Comparison of ENCODE assay signal across 14 mouse cellular contexts in the genomic region with DNA sequence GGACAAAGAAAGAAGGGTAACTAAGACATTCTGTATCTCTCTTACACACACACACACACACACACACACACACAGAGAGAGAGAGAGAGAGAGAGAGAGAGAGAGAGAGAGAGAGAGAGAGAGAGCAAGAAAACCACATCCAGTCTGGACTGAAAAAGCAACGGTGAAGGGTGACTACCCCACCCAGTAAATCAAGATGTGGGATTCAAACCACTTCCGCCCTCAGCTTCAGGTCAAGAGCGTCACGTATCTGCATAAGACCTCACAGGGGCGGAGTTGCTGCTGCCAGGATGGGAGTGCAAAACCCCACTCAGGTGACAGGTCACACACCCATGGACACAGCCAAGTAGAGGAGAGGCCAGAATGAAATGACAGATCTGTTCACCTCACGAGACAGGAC.
DNase-seq lines count a peak whose midpoint lies in the region; ATAC-seq and TF ChIP-seq lines count a peak whose summit lies in the region.
"Had no signal": no experiment of that assay in that cellular context is flagged by ENCODE, and none has a peak within 500 bp of the region (broad histone marks: within the 10 kb centered on the region; RNA-seq: fewer than 3 reads in every experiment).

No protein-coding gene starts in this region.

- no peak for TF ChIP-seq CTCF in liver, adult 2 months (IDR thresholded peaks at IDR 0.05; ENCODE audit: low read depth, low read length)
- no peak for TF ChIP-seq CTCF in bone marrow, adult 2 months (IDR thresholded peaks at IDR 0.05; ENCODE audit: control insufficient read depth, insufficient read depth, low read length)

- no peak overlapping the region for H3K9ac ChIP-seq in liver, adult 2 months (ENCODE audit: low read depth, low read length)
- no peak overlapping the region for H3K9ac ChIP-seq in liver, embryonic 11.5 days (ENCODE audit: low read depth, low read length)
- H3K9ac ChIP-seq in heart, embryonic 12.5 days, result no peak overlapping the region
- H3K9ac ChIP-seq: forebrain, postnatal 0 days had no signal

- H3K36me3 ChIP-seq in liver, adult 2 months (ENCODE audit: control insufficient read depth, insufficient read depth, low read length), result no peaks in the 10 kb centered on the region
- H3K36me3 ChIP-seq in liver, embryonic 11.5 days (ENCODE audit: control insufficient read depth, insufficient read depth, low read length), result no peaks in the 10 kb centered on the region
- H3K36me3 ChIP-seq in heart, embryonic 12.5 days, result no peaks in the 10 kb centered on the region

- peak; percentile 20 for DNase-seq in liver, adult 2 months (ENCODE audit: extremely low read depth, low read depth, low spot score)
- DNase-seq in liver, embryonic 11.5 days (ENCODE audit: low spot score), result no peak
- peak; percentile 91 to 93 for DNase-seq in natural killer cell, adult 2 months (ENCODE audit: low spot score in 2 of 2)
- peak; percentile 42 to 49 for DNase-seq in thymus, postnatal 10 days (ENCODE audit: low spot score in 2 of 2)
- DNase-seq in right cerebral cortex, postnatal 10 days (ENCODE audit: low spot score in 2 of 2), result no peak
- no peak for DNase-seq in cerebellum, adult 11-12 months
- DNase-seq: forebrain, postnatal 0 days; gastrocnemius, postnatal 25 days; kidney, postnatal 25 days; midbrain, embryonic 14.5 days; right cerebral cortex, adult 18-20 months had no signal

- H3K9me3 ChIP-seq in liver, embryonic 11.5 days (ENCODE audit: control insufficient read depth, low read length), result no peaks in the 10 kb centered on the region
- H3K9me3 ChIP-seq in heart, embryonic 12.5 days (replicated peaks), result no peaks in the 10 kb centered on the region

- WGBS in liver, adult 2 months, result 87% methylated on average over 6 of the region's 6 CpGs
- whole genome bisulfite sequencing in liver, embryonic 11.5 days, result 37% methylated on average over 6 of the region's 6 CpGs
- WGBS in bone marrow, adult 2 months, result 5% methylated on average over 6 of the region's 6 CpGs
- WGBS in heart, embryonic 12.5 days, result 80% methylated on average over 6 of the region's 6 CpGs

- no peaks in the 10 kb centered on the region for H3K79me2 ChIP-seq in liver, adult 2 months (ENCODE audit: control insufficient read depth, insufficient read depth, low read length)

- H3K27me3 ChIP-seq in liver, adult 2 months (ENCODE audit: control insufficient read depth, insufficient read depth, low read length), result no peaks in the 10 kb centered on the region
- no peaks in the 10 kb centered on the region for H3K27me3 ChIP-seq in liver, embryonic 11.5 days (replicated peaks; ENCODE audit: control insufficient read depth, insufficient read depth, low read length)
- peaks cover 16% of the 10 kb centered on the region for H3K27me3 ChIP-seq in heart, embryonic 12.5 days (replicated peaks)

- no peak overlapping the region for H3K4me2 ChIP-seq in liver, embryonic 11.5 days
- no peak overlapping the region for H3K4me2 ChIP-seq in heart, embryonic 12.5 days

- no peak for ATAC-seq in liver, embryonic 11.5 days (replicated peaks; ENCODE audit: low FRiP score)
- no peak for ATAC-seq in heart, embryonic 12.5 days (ENCODE audit: insufficient number of reproducible peaks, low FRiP score)
- ATAC-seq: forebrain, postnatal 0 days; hindbrain, postnatal 0 days had no signal

- no peak overlapping the region for H3K4me3 ChIP-seq in liver, adult 2 months (ENCODE audit: insufficient read depth, low read depth, low read length)
- H3K4me3 ChIP-seq in liver, embryonic 11.5 days (ENCODE audit: low read depth, low read length), result no peak overlapping the region
- no peak overlapping the region for H3K4me3 ChIP-seq in bone marrow, adult 2 months (replicated peaks; ENCODE audit: control insufficient read depth, low read depth, low read length)
- no peak overlapping the region for H3K4me3 ChIP-seq in heart, embryonic 12.5 days

- H3K4me1 ChIP-seq in liver, adult 2 months (ENCODE audit: control insufficient read depth, insufficient read depth, low read length), result no peaks in the 10 kb centered on the region
- H3K4me1 ChIP-seq in liver, embryonic 11.5 days (replicated peaks; ENCODE audit: control insufficient read depth, insufficient read depth, low read length), result peaks cover 9% of the 10 kb centered on the region; the same call in 1 of the 2 replicates
- H3K4me1 ChIP-seq in bone marrow, adult 2 months (ENCODE audit: control insufficient read depth, insufficient read depth, low read length), result peaks cover 11% of the 10 kb centered on the region
- H3K4me1 ChIP-seq in heart, embryonic 12.5 days (replicated peaks), result 0 out of 2 replicates have a peak, but pooled peaks cover 7% of the 10 kb centered on the region

- no peak overlapping the region for H3K27ac ChIP-seq in liver, adult 2 months (replicated peaks; ENCODE audit: insufficient read depth, low read depth, low read length)
- H3K27ac ChIP-seq in liver, embryonic 11.5 days (ENCODE audit: low read depth, low read length), result no peak overlapping the region
- H3K27ac ChIP-seq in bone marrow, adult 2 months (ENCODE audit: control insufficient read depth, insufficient read depth, low read depth, low read length, poor library complexity), result peak overlapping the region; percentile 30; the same call in 1 of the 2 replicates
- no peak overlapping the region for H3K27ac ChIP-seq in heart, embryonic 12.5 days (ENCODE audit: poor library complexity, severe bottlenecking)
- H3K27ac ChIP-seq: hindbrain, postnatal 0 days had no signal

- TF ChIP-seq POLR2A in liver, adult 2 months (IDR thresholded peaks at IDR 0.05; ENCODE audit: extremely low read depth, insufficient read depth, low read length), result no peak
- TF ChIP-seq POLR2A in bone marrow, adult 2 months (IDR thresholded peaks at IDR 0.05; ENCODE audit: borderline replicate concordance, control insufficient read depth, low read depth, low read length), result no peak

Comparison
In these comparisons a context has a peak if more than half of its experiments do, and no peak if none do; other contexts are left out.
1. DNase-seq: peak in liver, adult 2 months (single experiment), natural killer cell, adult 2 months (2 of 2) and thymus, postnatal 10 days (2 of 2); none in liver, embryonic 11.5 days (single experiment), right cerebral cortex, postnatal 10 days (0 of 2) and cerebellum, adult 11-12 months (single experiment).